Mouse (Mus musculus) liver (tissue): Measurements from ENCODE around the gene Gm11032.

Source experiments
- DNase-seq: peaks from one replicate; pipeline ENCODE4 v3.0.0-alpha.2; 2020; ENCODE audit warnings: mixed read lengths

Gm11032 gene

GRCm38 (mm10) chr11:4620017-4620485, at the start of gene Gm11032:
Gene Gm11032 (plus strand): TSS chr11:4620067.
- no peak for DNase-seq

- DNase-seq: no peak
Observed at GRCm38 (mm10) chr11:4571491-4571901, 48.4 kb upstream of the Gm11032 start.

GRCm38 (mm10) chr11:4576090-4576732, 43.7 kb upstream of the Gm11032 start:
- DNase-seq: peak; percentile 82

GRCm38 (mm10) chr11:4577079-4577478, 42.8 kb upstream of the Gm11032 start:
- DNase-seq: peak; percentile 76

- peak; percentile 63 for DNase-seq
Observed at GRCm38 (mm10) chr11:4578682-4579081, 41.2 kb upstream of the Gm11032 start.

- no peak for DNase-seq
Observed at GRCm38 (mm10) chr11:4591811-4592210, 28.1 kb upstream of the Gm11032 start.

- no peak for DNase-seq
Observed at GRCm38 (mm10) chr11:4593491-4593848, 26.4 kb upstream of the Gm11032 start.

GRCm38 (mm10) chr11:4593849-4594607, 25.8 kb upstream of the Gm11032 start:
- DNase-seq: peak; percentile 69

GRCm38 (mm10) chr11:4594608-4595500, 25.0 kb upstream of the Gm11032 start, which contains the start of gene Mtmr3:
Gene Mtmr3 (minus strand): TSS chr11:4594863.
- peak; percentile 99 for DNase-seq

GRCm38 (mm10) chr11:4598411-4598810, 21.5 kb upstream of the Gm11032 start:
- no peak for DNase-seq

GRCm38 (mm10) chr11:4599916-4600315, 20.0 kb upstream of the Gm11032 start:
- DNase-seq: no peak

GRCm38 (mm10) chr11:4601890-4602289, 18.0 kb upstream of the Gm11032 start:
- no peak for DNase-seq

- DNase-seq: peak; percentile 19
Observed at GRCm38 (mm10) chr11:4602691-4603441, 17.0 kb upstream of the Gm11032 start.

- no peak for DNase-seq
Observed at GRCm38 (mm10) chr11:4604441-4604840, 15.4 kb upstream of the Gm11032 start.

- peak; percentile 69 for DNase-seq
Observed at GRCm38 (mm10) chr11:4605414-4605813, 14.5 kb upstream of the Gm11032 start.

GRCm38 (mm10) chr11:4606541-4606940, 13.3 kb upstream of the Gm11032 start:
- DNase-seq: no peak

- no peak for DNase-seq
Observed at GRCm38 (mm10) chr11:4611904-4612303, 8.0 kb upstream of the Gm11032 start.

- no peak for DNase-seq
Observed at GRCm38 (mm10) chr11:4620501-4621108, 738 bp downstream of the Gm11032 start.

- DNase-seq: no peak
Observed at GRCm38 (mm10) chr11:4621866-4622265, 2.0 kb downstream of the Gm11032 start.

GRCm38 (mm10) chr11:4622442-4622986, 2.6 kb downstream of the Gm11032 start:
- DNase-seq: no peak

GRCm38 (mm10) chr11:4622997-4623396, 3.1 kb downstream of the Gm11032 start:
- DNase-seq: no peak

- no peak for DNase-seq
Observed at GRCm38 (mm10) chr11:4625931-4626330, 6.1 kb downstream of the Gm11032 start.
